Mouse (Mus musculus): ENCODE measurements around the gene Smpd3. TPM values are rescaled to one million over a fixed set of nuclear protein-coding genes. Genes with fewer than 3 reads are reported as not detected.

Smpd3 gene
- polyA plus RNA-seq, 1 experiment: 3.8 TPM

DNA sequence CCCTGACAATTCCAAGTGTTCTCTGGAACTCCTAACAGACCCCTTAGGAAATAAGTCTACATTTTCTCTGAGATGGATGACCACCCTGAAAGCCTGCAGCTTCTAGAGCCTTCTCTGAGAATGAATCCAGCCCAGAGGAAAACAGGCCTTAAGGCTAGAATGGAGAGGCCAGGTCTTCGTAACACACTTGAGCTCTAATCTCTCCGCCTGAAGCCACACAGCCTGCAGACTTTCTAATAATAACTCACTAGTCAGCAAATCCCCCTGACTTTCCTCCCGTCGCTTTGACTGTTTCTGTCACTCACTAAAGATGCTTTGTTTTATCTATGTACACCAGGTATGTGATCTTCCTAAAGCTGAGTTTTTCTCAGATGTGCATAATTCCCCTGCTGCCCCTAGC lies 66.4 kb downstream of the Smpd3 start:
- Histone ChIP-seq H3K27ac (ENCODE audit: control insufficient read depth, insufficient read depth, low read length) (no peak overlapping the region), H3K4me3 (ENCODE audit: control insufficient read depth, insufficient read depth, low read length) (no peak overlapping the region), H3K36me3 (ENCODE audit: control insufficient read depth, insufficient read depth, low read length) (no peaks in the 10 kb centered on the region), H3K4me1 (replicated peaks; ENCODE audit: control insufficient read depth, insufficient read depth, low read length) (no peaks in the 10 kb centered on the region), H3K27me3 (ENCODE audit: control insufficient read depth, insufficient read depth, low read length) (no peaks in the 10 kb centered on the region)
- 93% methylated on average over 4 of the region's 4 CpGs for WGBS
- TF ChIP-seq POLR2A (IDR thresholded peaks at IDR 0.05; ENCODE audit: control insufficient read depth, extremely low read depth, insufficient read depth, low read length, poor library complexity) (no peak), CTCF (IDR thresholded peaks at IDR 0.05; ENCODE audit: borderline replicate concordance, control insufficient read depth, extremely low read depth, insufficient read depth, low read length, poor library complexity) (no peak)
- DNase-seq: no peak

DNA sequence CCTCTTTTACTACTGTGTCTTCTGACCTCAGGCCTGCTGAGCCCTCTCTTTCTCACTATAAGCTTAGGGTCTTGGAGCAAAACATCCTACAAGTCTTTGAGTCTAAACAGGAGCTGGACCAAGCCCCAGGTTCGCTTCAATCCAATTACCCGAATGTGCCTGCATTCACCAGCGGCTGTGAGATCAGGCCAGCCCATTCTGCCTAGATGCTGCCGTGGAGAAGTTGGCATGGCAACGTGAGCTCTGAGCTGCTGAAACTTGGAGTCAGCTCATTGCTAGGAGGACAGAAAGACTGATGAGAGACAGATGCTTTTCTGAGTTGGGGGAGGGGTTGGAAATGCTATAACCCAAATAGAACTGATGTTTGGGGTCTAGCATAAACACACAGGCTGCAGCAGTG lies 67.0 kb downstream of the Smpd3 start:
- H3K4me3 ChIP-seq (ENCODE audit: control insufficient read depth, insufficient read depth, low read length): no peak overlapping the region
- no peaks in the 10 kb centered on the region for H3K36me3 ChIP-seq (ENCODE audit: control insufficient read depth, insufficient read depth, low read length)
- TF ChIP-seq POLR2A (IDR thresholded peaks at IDR 0.05; ENCODE audit: control insufficient read depth, extremely low read depth, insufficient read depth, low read length, poor library complexity): no peak
- TF ChIP-seq CTCF (IDR thresholded peaks at IDR 0.05; ENCODE audit: borderline replicate concordance, control insufficient read depth, extremely low read depth, insufficient read depth, low read length, poor library complexity): no peak
- no peak for DNase-seq
- 88% methylated on average over 5 of the region's 5 CpGs for WGBS
- H3K4me1 ChIP-seq (replicated peaks; ENCODE audit: control insufficient read depth, insufficient read depth, low read length): no peaks in the 10 kb centered on the region
- H3K27me3 ChIP-seq (ENCODE audit: control insufficient read depth, insufficient read depth, low read length): no peaks in the 10 kb centered on the region
- H3K27ac ChIP-seq (ENCODE audit: control insufficient read depth, insufficient read depth, low read length): no peak overlapping the region

DNA sequence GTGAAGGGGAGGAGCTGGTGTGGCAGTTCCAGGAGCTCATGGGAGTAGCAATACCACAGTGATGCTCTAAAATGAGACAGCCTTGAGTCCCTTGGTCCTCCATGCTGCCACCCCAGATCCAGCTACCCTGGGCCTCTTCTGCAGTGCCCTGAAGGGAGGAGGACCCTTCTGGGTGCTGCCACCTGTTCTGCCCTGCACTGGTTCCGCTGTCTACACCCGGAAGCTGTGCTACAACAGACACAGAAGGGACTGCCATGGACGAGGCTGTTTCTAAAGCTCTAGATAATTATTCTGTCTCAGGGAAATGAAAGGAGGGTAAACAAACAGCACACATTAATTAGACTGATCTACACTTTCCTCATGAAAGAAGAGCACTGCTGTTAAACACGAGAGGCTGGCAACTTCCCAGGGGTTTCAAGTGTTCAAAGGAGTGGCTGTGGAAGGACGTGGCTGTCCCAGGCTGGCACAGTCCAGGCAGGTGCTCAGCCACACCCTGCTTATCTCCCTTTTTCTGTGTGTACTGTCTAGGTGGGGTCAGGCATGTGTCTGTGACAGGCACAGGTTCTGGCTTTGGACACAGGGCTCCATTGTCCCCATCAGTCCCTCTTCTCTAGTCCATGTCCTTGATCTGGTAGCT lies 69.0 kb downstream of the Smpd3 start:
- Histone ChIP-seq H3K4me3 (ENCODE audit: control insufficient read depth, insufficient read depth, low read length) (no peak overlapping the region), H3K36me3 (ENCODE audit: control insufficient read depth, insufficient read depth, low read length) (no peaks in the 10 kb centered on the region), H3K4me1 (replicated peaks; ENCODE audit: control insufficient read depth, insufficient read depth, low read length) (no peaks in the 10 kb centered on the region), H3K27ac (ENCODE audit: control insufficient read depth, insufficient read depth, low read length) (no peak overlapping the region), H3K27me3 (ENCODE audit: control insufficient read depth, insufficient read depth, low read length) (no peaks in the 10 kb centered on the region)
- TF ChIP-seq CTCF (IDR thresholded peaks at IDR 0.05; ENCODE audit: borderline replicate concordance, control insufficient read depth, extremely low read depth, insufficient read depth, low read length, poor library complexity): no peak
- TF ChIP-seq POLR2A (IDR thresholded peaks at IDR 0.05; ENCODE audit: control insufficient read depth, extremely low read depth, insufficient read depth, low read length, poor library complexity): no peak
- no peak for DNase-seq
- 83% methylated on average over 5 of the region's 5 CpGs for WGBS

DNA sequence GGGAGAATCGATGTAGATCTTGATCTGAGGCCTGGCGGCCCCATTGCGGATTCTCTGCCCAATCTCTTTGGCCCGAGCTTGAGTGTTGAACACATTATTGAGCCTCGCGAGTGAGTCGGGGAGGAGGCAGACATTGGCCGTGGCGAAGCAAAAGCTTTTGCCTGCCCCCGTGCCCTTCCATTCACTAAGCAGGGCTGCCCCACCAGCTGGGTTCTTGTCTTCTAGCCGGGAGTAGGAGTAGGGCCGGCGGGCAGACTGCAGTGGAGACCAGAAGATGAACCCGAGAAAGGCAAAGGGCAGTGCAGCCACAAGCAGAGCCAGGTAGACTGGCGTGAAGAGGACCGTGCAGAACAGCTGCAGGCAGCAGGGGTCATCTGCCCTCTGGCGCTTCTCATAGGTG lies 72.4 kb downstream of the Smpd3 start:
- WGBS: 96% methylated on average over 17 of the region's 17 CpGs
- no peaks in the 10 kb centered on the region for H3K4me1 ChIP-seq (replicated peaks; ENCODE audit: control insufficient read depth, insufficient read depth, low read length)
- no peak for TF ChIP-seq CTCF (IDR thresholded peaks at IDR 0.05; ENCODE audit: borderline replicate concordance, control insufficient read depth, extremely low read depth, insufficient read depth, low read length, poor library complexity)
- TF ChIP-seq POLR2A (IDR thresholded peaks at IDR 0.05; ENCODE audit: control insufficient read depth, extremely low read depth, insufficient read depth, low read length, poor library complexity): no peak
- DNase-seq: no peak
- H3K4me3 ChIP-seq (ENCODE audit: control insufficient read depth, insufficient read depth, low read length): no peak overlapping the region
- H3K36me3 ChIP-seq (ENCODE audit: control insufficient read depth, insufficient read depth, low read length): no peaks in the 10 kb centered on the region
- H3K27me3 ChIP-seq (ENCODE audit: control insufficient read depth, insufficient read depth, low read length): no peaks in the 10 kb centered on the region
- H3K27ac ChIP-seq (ENCODE audit: control insufficient read depth, insufficient read depth, low read length): no peak overlapping the region

DNA sequence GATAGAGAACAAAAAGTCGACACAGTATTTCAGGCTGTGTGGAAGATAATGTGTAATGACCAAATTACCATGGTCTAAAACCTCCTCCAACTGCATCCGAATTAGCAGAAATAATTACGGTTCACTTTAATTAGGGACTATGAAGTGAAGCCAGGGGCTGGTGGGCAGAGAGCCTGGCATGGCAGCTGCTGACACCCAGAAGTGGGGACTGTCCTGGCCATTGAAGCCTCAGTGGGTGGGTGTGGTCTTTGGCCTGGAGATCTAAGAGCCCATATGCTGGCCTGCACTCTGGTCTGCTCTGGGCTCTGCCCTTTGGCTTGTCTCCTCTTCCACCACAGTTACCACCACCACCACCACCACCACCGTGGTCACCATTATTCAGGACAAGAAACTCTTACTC lies 73.9 kb downstream of the Smpd3 start:
- Histone ChIP-seq H3K27me3 (ENCODE audit: control insufficient read depth, insufficient read depth, low read length) (no peaks in the 10 kb centered on the region), H3K4me1 (replicated peaks; ENCODE audit: control insufficient read depth, insufficient read depth, low read length) (no peaks in the 10 kb centered on the region), H3K4me3 (ENCODE audit: control insufficient read depth, insufficient read depth, low read length) (no peak overlapping the region), H3K27ac (ENCODE audit: control insufficient read depth, insufficient read depth, low read length) (no peak overlapping the region), H3K36me3 (ENCODE audit: control insufficient read depth, insufficient read depth, low read length) (no peaks in the 10 kb centered on the region)
- TF ChIP-seq POLR2A (IDR thresholded peaks at IDR 0.05; ENCODE audit: control insufficient read depth, extremely low read depth, insufficient read depth, low read length, poor library complexity) (no peak), CTCF (IDR thresholded peaks at IDR 0.05; ENCODE audit: borderline replicate concordance, control insufficient read depth, extremely low read depth, insufficient read depth, low read length, poor library complexity) (no peak)
- over 99% methylated on average over 4 of the region's 4 CpGs for WGBS
- DNase-seq: no peak

DNA sequence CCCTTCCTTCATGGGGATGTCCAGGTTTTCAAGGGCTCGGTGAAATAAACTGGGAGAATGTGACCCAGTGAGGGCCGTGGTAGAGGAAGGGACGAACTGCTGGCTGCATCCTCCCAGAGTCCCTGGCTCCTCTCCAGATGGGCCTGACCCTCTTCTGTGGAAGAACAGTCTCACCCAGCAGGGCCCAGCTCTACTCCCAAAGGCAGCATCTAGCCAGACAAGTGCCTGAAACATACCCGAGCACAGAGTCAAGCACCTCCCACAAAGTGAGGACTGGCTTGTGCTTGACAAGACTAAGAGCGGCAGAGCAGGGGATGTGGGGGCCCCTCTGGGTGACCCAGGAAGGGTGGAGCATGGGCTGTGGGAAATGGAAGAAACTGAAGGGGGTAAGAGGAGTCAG lies 75.4 kb downstream of the Smpd3 start:
- H3K4me1 ChIP-seq (replicated peaks; ENCODE audit: control insufficient read depth, insufficient read depth, low read length): no peaks in the 10 kb centered on the region
- DNase-seq: no peak
- TF ChIP-seq POLR2A (IDR thresholded peaks at IDR 0.05; ENCODE audit: control insufficient read depth, extremely low read depth, insufficient read depth, low read length, poor library complexity): no peak
- TF ChIP-seq CTCF (IDR thresholded peaks at IDR 0.05; ENCODE audit: borderline replicate concordance, control insufficient read depth, extremely low read depth, insufficient read depth, low read length, poor library complexity): no peak
- no peaks in the 10 kb centered on the region for H3K36me3 ChIP-seq (ENCODE audit: control insufficient read depth, insufficient read depth, low read length)
- WGBS: 78% methylated on average over 5 of the region's 5 CpGs
- H3K4me3 ChIP-seq (ENCODE audit: control insufficient read depth, insufficient read depth, low read length): no peak overlapping the region
- no peaks in the 10 kb centered on the region for H3K27me3 ChIP-seq (ENCODE audit: control insufficient read depth, insufficient read depth, low read length)
- no peak overlapping the region for H3K27ac ChIP-seq (ENCODE audit: control insufficient read depth, insufficient read depth, low read length)

DNA sequence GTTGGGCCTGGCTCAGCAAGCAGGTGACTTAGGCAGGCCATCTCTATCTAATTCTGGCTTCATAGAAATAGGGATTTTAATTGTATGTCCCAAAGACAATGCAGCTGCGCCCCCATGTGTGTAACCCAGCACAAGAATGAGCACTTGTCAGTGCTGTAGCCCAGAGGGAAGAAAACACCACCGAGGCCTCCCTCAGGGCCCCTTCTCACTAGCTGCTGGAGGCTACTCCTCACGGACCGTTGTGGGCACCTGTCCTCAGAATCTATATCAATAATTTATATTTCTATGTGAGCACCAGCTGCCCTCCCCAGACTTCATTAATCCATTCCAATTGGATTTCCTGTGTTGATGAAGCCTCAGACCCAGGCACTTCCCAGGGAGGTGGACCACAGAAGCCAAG lies 76.9 kb downstream of the Smpd3 start:
- no peaks in the 10 kb centered on the region for H3K36me3 ChIP-seq (ENCODE audit: control insufficient read depth, insufficient read depth, low read length)
- TF ChIP-seq POLR2A (IDR thresholded peaks at IDR 0.05; ENCODE audit: control insufficient read depth, extremely low read depth, insufficient read depth, low read length, poor library complexity) (no peak), CTCF (IDR thresholded peaks at IDR 0.05; ENCODE audit: borderline replicate concordance, control insufficient read depth, extremely low read depth, insufficient read depth, low read length, poor library complexity) (no peak)
- no peak overlapping the region for H3K27ac ChIP-seq (ENCODE audit: control insufficient read depth, insufficient read depth, low read length)
- DNase-seq: no peak
- no peaks in the 10 kb centered on the region for H3K4me1 ChIP-seq (replicated peaks; ENCODE audit: control insufficient read depth, insufficient read depth, low read length)
- H3K27me3 ChIP-seq (ENCODE audit: control insufficient read depth, insufficient read depth, low read length): no peaks in the 10 kb centered on the region
- H3K4me3 ChIP-seq (ENCODE audit: control insufficient read depth, insufficient read depth, low read length): no peak overlapping the region
- 95% methylated on average over 4 of the region's 4 CpGs for WGBS
